Mouse (Mus musculus) CD4-positive naive resting alpha-beta T cell, adult 57 days (primary cell): Measurements from ENCODE around the gene Ncmap. TPM values are rescaled to one million over a fixed set of nuclear protein-coding genes. Genes with fewer than 3 reads are reported as not detected.

Source experiments
- total RNA-seq: library from RNA; stranded (reverse); gene quantifications from one replicate; pipeline ENCODE4 v1.2.4, GENCODE M21; 2023

Ncmap gene
- total RNA-seq = 1.4 TPM

GRCm38 (mm10) chr4:135397991-135398390 is at the start of gene Ncmap:
Gene Ncmap (minus strand): TSS chr4:135398227.

GRCm38 (mm10) chr4:135433443-135434394 is 35.7 kb upstream of the Ncmap start, which contains the start of gene Rcan3:
Gene Rcan3 (minus strand): TSS chr4:135433853.

DNA sequence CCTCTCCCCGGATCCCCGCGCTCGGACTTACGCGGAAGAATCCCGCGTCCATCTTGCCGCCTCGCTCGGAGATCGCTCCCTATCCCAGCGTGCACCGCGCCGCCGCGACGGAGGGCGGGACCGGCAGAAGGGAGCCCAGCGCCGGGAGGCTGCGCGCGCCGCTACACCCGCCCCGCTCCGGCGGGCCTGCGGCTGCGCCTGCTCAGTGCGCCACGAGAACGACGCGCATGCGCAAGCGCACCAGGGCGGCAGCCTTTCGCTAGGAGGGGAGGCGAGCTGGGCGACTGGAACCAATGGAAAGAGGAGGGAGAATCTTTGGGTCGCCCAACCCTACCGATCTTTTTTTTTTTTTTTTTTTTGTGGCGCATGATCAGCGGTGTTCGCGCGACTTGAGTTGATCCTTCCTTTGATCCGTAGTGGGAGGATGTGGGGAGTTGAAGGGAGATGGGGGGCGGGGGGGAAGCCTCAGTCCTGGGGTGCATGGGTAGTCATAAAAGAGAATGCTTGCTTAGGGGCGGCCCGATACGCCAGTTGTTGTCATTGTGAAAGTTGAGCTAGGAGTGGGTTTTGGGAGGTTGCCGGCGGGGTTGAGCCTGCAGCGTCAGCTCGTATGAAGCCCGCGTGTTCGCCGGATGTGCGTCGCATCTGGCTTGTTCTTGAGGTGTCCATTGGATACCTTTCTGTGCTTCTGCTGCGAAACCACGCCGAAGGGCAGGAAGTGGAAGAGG is 44.8 kb downstream of the Ncmap start, which contains the start of gene Srrm1:
TSS of gene Srrm1 (minus strand) at position 256 of the 728 bp plus-strand sequence.

Other genes starting within 250 kb of the Ncmap start
- gene Clic4, start 125.4 kb downstream of the Ncmap start, total RNA-seq = 11.3 TPM
- 346 TPM for gene Srrm1, start 44.9 kb downstream of the Ncmap start, total RNA-seq
- 29.8 TPM for gene Rcan3, start 35.6 kb upstream of the Ncmap start, total RNA-seq
- gene Stpg1, start 96.6 kb upstream of the Ncmap start, total RNA-seq = not detected
- gene Nipal3, start 96.8 kb upstream of the Ncmap start, total RNA-seq = 51.7 TPM
- not detected for gene Grhl3, start 175.4 kb upstream of the Ncmap start, total RNA-seq